7 mouse cellular contexts compared by ENCODE assay signal in genomic region chrX:73570871-73571270, GRCm38 (mm10).
DNase-seq lines count a peak whose midpoint lies in the region; ATAC-seq and TF ChIP-seq lines count a peak whose summit lies in the region.

No protein-coding gene starts in this region.

- no peak overlapping the region for H3K4me3 ChIP-seq in gastrocnemius, adult 2 months

- peak; percentile 80 for DNase-seq in CD4-positive, CD25-positive, alpha-beta regulatory T cell, adult 2 months (ENCODE audit: low read depth, low spot score)
- peak; percentile 21 for DNase-seq in Muller cell, postnatal 12 days (ENCODE audit: inconsistent ontology term)
- peak; percentile 73 to 82 for DNase-seq in cerebellum, postnatal 14 days
- peak; percentile 68 for DNase-seq in gastrocnemius, adult 2 months
- DNase-seq in layer of hippocampus, adult 9-10 months (ENCODE audit: low spot score), result peak; percentile 31
- peak; percentile 79 for DNase-seq in right cerebral cortex, postnatal 4 days

- intact Hi-C loops in gastrocnemius, adult 2 months (cut with DNase I), result loop anchor here (2.0 kb wide), 1 partner anchor 84 kb away; no protein-coding TSS in a partner anchor

- ATAC-seq in megakaryocyte, adult 5-6 weeks (ENCODE audit: poor library complexity, severe bottlenecking), result peak; percentile 55; the same call in 1 of the 2 replicates

- H3K27ac ChIP-seq in gastrocnemius, adult 2 months, result no peak overlapping the region

- peak; percentile 85 for TF ChIP-seq CTCF in gastrocnemius, adult 2 months (IDR thresholded peaks at IDR 0.05)

Comparison
In these comparisons a context has a peak if more than half of its experiments do, and no peak if none do; other contexts are left out.
1. DNase-seq: peak in every context shown above with its lines; median percentile 80 in CD4-positive, CD25-positive, alpha-beta regulatory T cell, adult 2 months; 79 in right cerebral cortex, postnatal 4 days; 78 in cerebellum, postnatal 14 days; 68 in gastrocnemius, adult 2 months; 31 in layer of hippocampus, adult 9-10 months; 21 in Muller cell, postnatal 12 days.